Mouse (Mus musculus): ENCODE data around the gene Figla.

DNA sequence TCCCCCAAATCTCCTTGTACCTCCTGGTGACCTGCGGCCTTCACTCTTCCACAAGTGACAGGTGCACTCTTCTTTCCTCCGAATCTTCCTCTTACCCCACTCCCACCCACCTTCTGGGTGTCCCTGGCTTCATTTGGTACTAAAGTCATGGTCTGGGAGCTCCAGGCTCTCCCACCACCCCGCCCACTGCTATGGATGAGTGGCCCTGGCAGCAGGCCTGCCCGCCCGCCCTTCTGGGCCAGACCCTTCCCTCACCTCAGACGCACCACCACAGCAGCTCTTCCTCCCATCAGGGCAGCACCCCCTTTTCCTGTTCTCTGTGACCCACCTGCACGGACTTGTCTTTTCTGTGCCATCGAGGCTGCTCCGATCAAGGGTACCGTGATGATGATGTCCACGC, 31.5 kb downstream of the Figla start:
- no peak for TF ChIP-seq CTCF (conservative IDR thresholded peaks at IDR 0.05; ENCODE audit: low read length)
- no peak for TF ChIP-seq NANOG (IDR thresholded peaks at IDR 0.05; ENCODE audit: borderline replicate concordance, low read length)

Data from E14TG2a.4 (cell line).